In the genomic region with DNA sequence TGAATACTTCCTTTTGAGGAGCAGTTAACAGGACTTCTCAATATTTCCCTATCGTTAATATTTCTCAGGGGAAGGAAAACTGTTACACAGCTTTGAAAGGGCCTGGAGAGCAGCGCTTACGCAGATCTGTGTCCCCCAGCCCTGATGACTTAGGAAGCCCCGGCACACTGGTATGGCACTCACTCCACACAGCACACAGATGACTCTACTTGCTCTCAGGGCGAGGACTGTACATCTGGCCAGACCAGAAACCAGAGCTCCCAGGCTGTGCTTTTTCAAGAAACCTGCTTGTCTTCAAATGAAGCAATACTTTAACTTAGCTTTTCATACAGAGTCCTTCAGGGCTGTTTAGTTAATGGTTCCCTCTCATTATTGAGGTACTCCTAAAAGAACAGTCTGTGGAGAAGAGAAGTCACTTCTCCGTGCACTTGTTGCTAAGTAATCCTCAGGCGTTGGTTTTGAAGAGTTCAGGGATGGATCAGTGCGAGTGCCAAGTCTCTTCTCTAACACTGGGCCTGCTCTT, we compare ENCODE assay signal across 8 mouse cellular contexts. TPM values are rescaled to one million over a fixed set of nuclear protein-coding genes. Genes with fewer than 3 reads are reported as not detected.
A peak's percentile ranks its signal among the peaks of the same experiment; 100 is the strongest.
DNase-seq lines count a peak whose midpoint lies in the region; ATAC-seq and TF ChIP-seq lines count a peak whose summit lies in the region.

No protein-coding gene starts in this region.

- H3K4me2 ChIP-seq in heart, postnatal 0 days (ENCODE audit: low read depth, low read length), result peak overlapping the region; percentile 85

- H3K9ac ChIP-seq in heart, postnatal 0 days (replicated peaks; ENCODE audit: low read depth, low read length), result peak overlapping the region; percentile 99

- no peaks in the 10 kb centered on the region for H3K27me3 ChIP-seq in heart, postnatal 0 days (ENCODE audit: control insufficient read depth, insufficient read depth, low read length)

- peak overlapping the region; percentile 82 for H3K4me3 ChIP-seq in heart, postnatal 0 days (ENCODE audit: low read depth, low read length)

- peaks cover 48% of the 10 kb centered on the region for H3K4me1 ChIP-seq in heart, postnatal 0 days (ENCODE audit: control insufficient read depth, insufficient read depth)

- no peak for ATAC-seq in heart, postnatal 0 days (ENCODE audit: insufficient read depth, low read depth)

- WGBS in heart, postnatal 0 days, result 19% methylated on average over 8 of the region's 8 CpGs

- peak; percentile 45 for DNase-seq in adrenal gland, adult 2 months
- DNase-seq in adrenal gland, postnatal 14 days, result no peak
- DNase-seq in Muller cell, postnatal 12 days (ENCODE audit: inconsistent ontology term), result peak; percentile 44
- DNase-seq in heart, postnatal 0 days (ENCODE audit: low spot score), result no peak
- DNase-seq in lung, postnatal 36 days, result peak; percentile 41
- DNase-seq in adrenal gland, adult 8-10 months, result no peak
- DNase-seq in cerebellum, adult 8-10 months, result no peak
- DNase-seq in cerebellum, postnatal 10 days, result no peak

- no peaks in the 10 kb centered on the region for H3K9me3 ChIP-seq in heart, postnatal 0 days (replicated peaks; ENCODE audit: control insufficient read depth, low read length)

- no peaks in the 10 kb centered on the region for H3K36me3 ChIP-seq in heart, postnatal 0 days (replicated peaks; ENCODE audit: control insufficient read depth, insufficient read depth, low read length)

- peak overlapping the region; percentile 100 for H3K27ac ChIP-seq in heart, postnatal 0 days (ENCODE audit: low read depth)

- TF ChIP-seq CTCF in heart, postnatal 0 days (IDR thresholded peaks at IDR 0.05; ENCODE audit: low read depth), result no peak

- TF ChIP-seq EP300 in heart, postnatal 0 days (IDR thresholded peaks at IDR 0.05; ENCODE audit: low read depth), result no peak

RNA-seq across cellular contexts. Expression of a gene that starts 3.4 kb away (rescaled TPM):
- 1,000 to 10,000 TPM in 1 of 2 experiments, 100 to 1,000 TPM in 1; 611 to 1,035 TPM for total RNA-seq in adrenal gland, adult 2 months (2021)
- polyA plus RNA-seq in adrenal gland, adult 2 months (2012; rRNA removed), result 301 and 380 TPM in 2 replicates
- 548 and 554 TPM in 2 replicates for total RNA-seq in adrenal gland, postnatal 14 days (2021)
- 914 and 1,212 TPM in 2 replicates for total RNA-seq in heart, postnatal 0 days (2014; rRNA removed; ENCODE audit: low replicate concordance)
- polyA plus RNA-seq in heart, postnatal 0 days (2015; fragmentation: Nextera tagmentation; extraction: Ambion mirVana), result 227 and 257 TPM in 2 replicates
- 100 to 1,000 TPM; 800 to 966 (median 845) TPM for total RNA-seq in adrenal gland, adult 8-10 months (2022)

Comparison
In these comparisons a context has a peak if more than half of its experiments do, and no peak if none do; other contexts are left out.
1. DNase-seq: peak in adrenal gland, adult 2 months (single experiment), Muller cell, postnatal 12 days (single experiment) and lung, postnatal 36 days (single experiment); none in adrenal gland, postnatal 14 days (single experiment), heart, postnatal 0 days (single experiment), adrenal gland, adult 8-10 months (single experiment), cerebellum, adult 8-10 months (single experiment) and cerebellum, postnatal 10 days (0 of 2).